Mouse (Mus musculus): ENCODE results near the gene Tuba1b. TPM values are rescaled to one million over a fixed set of nuclear protein-coding genes. Genes with fewer than 3 reads are reported as not detected.
"Not testable (repeated sequence)": the region's sequence is repeated elsewhere in the genome, so short reads cannot be mapped to it uniquely, and the experiment has no call there.

Tuba1b gene
- polyA plus RNA-seq, 2 experiments = 1,211 to 1,442 TPM

GRCm38 (mm10) chr15:98942081-98942480 lies 7.7 kb upstream of the Tuba1b start:
- ATAC-seq (ENCODE audit: insufficient read depth) (no peak), DNase-seq (ENCODE audit: low read depth in 3 of 3, low spot score in 3 of 3) (no peak)
- no peaks in the 10 kb centered on the region for H3K27me3 ChIP-seq (ENCODE audit: control insufficient read depth, insufficient read depth, low read length)
- H3K9ac ChIP-seq (replicated peaks) = no peak overlapping the region
- WGBS (ENCODE audit: insufficient replicate concordance) = 72% methylated on average over 4 of the region's 4 CpGs
- no peaks in the 10 kb centered on the region for H3K9me3 ChIP-seq (ENCODE audit: control insufficient read depth, low read length)
- no peaks in the 10 kb centered on the region for H3K4me1 ChIP-seq (replicated peaks; ENCODE audit: control insufficient read depth in 2 of 2, insufficient read depth in 2 of 2, low read length in 1 of 2)
- H3K4me3 ChIP-seq (ENCODE audit: insufficient read depth in 1 of 2, low read depth in 2 of 2, low read length in 2 of 2) = no peak overlapping the region
- no peak overlapping the region for H3K27ac ChIP-seq
- no peaks in the 10 kb centered on the region for H3K36me3 ChIP-seq (replicated peaks; ENCODE audit: control insufficient read depth, insufficient read depth, low read depth)
- TF ChIP-seq EP300 (IDR thresholded peaks at IDR 0.05; ENCODE audit: low read depth) = no peak
- no peak for TF ChIP-seq CTCF (IDR thresholded peaks at IDR 0.05; ENCODE audit: low read depth)
- no peak overlapping the region for H3K4me2 ChIP-seq (ENCODE audit: low read depth)

- 56% methylated on average over 2 of the region's 2 CpGs for WGBS (ENCODE audit: insufficient replicate concordance)
- DNase-seq (ENCODE audit: low read depth in 3 of 3, low spot score in 3 of 3) (no peak), ATAC-seq (ENCODE audit: insufficient read depth) (no peak)
- Histone ChIP-seq H3K27ac (no peak overlapping the region), H3K36me3 (replicated peaks; ENCODE audit: control insufficient read depth, insufficient read depth, low read depth) (no peaks in the 10 kb centered on the region), H3K4me1 (replicated peaks; ENCODE audit: control insufficient read depth in 2 of 2, insufficient read depth in 2 of 2, low read length in 1 of 2) (no peaks in the 10 kb centered on the region), H3K9ac (replicated peaks) (no peak overlapping the region), H3K9me3 (ENCODE audit: control insufficient read depth, low read length) (no peaks in the 10 kb centered on the region), H3K27me3 (ENCODE audit: control insufficient read depth, insufficient read depth, low read length) (no peaks in the 10 kb centered on the region), H3K4me3 (ENCODE audit: insufficient read depth in 1 of 2, low read depth in 2 of 2, low read length in 2 of 2) (no peak overlapping the region), H3K4me2 (ENCODE audit: low read depth) (no peak overlapping the region)
- TF ChIP-seq CTCF (IDR thresholded peaks at IDR 0.05; ENCODE audit: low read depth) (no peak), EP300 (IDR thresholded peaks at IDR 0.05; ENCODE audit: low read depth) (no peak)
Observed at GRCm38 (mm10) chr15:98941539-98941938, 7.2 kb upstream of the Tuba1b start.

GRCm38 (mm10) chr15:98940816-98941215 lies 6.5 kb upstream of the Tuba1b start:
- Histone ChIP-seq H3K4me3 (ENCODE audit: insufficient read depth in 1 of 2, low read depth in 2 of 2, low read length in 2 of 2) (no peak overlapping the region), H3K9ac (replicated peaks) (no peak overlapping the region), H3K4me2 (ENCODE audit: low read depth) (no peak overlapping the region), H3K4me1 (replicated peaks; ENCODE audit: control insufficient read depth in 2 of 2, insufficient read depth in 2 of 2, low read length in 1 of 2) (peaks cover 2% of the 10 kb centered on the region in 2 experiments; a peak in 3 of 4 replicates), H3K27me3 (ENCODE audit: control insufficient read depth, insufficient read depth, low read length) (no peaks in the 10 kb centered on the region), H3K9me3 (ENCODE audit: control insufficient read depth, low read length) (no peaks in the 10 kb centered on the region), H3K27ac (no peak overlapping the region), H3K36me3 (replicated peaks; ENCODE audit: control insufficient read depth, insufficient read depth, low read depth) (no peaks in the 10 kb centered on the region)
- 73% methylated on average over 10 of the region's 10 CpGs for WGBS (ENCODE audit: insufficient replicate concordance)
- ATAC-seq (ENCODE audit: insufficient read depth) (no peak), DNase-seq (ENCODE audit: low read depth in 3 of 3, low spot score in 3 of 3) (no peak)
- TF ChIP-seq EP300 (IDR thresholded peaks at IDR 0.05; ENCODE audit: low read depth) = no peak

- peaks cover 8 to 11% of the 10 kb centered on the region in 2 experiments for H3K4me1 ChIP-seq (replicated peaks; ENCODE audit: control insufficient read depth in 2 of 2, insufficient read depth in 2 of 2, low read length in 1 of 2)
- H3K4me2 ChIP-seq (ENCODE audit: low read depth) = peak overlapping the region; percentile 100
- WGBS (ENCODE audit: insufficient replicate concordance) = under 1% methylated on average over 35 of the region's 35 CpGs
- H3K27ac ChIP-seq = peak overlapping the region; percentile 80
- peaks cover 19% of the 10 kb centered on the region for H3K36me3 ChIP-seq (replicated peaks; ENCODE audit: control insufficient read depth, insufficient read depth, low read depth)
- ATAC-seq (ENCODE audit: insufficient read depth) (peak; percentile 74), DNase-seq (ENCODE audit: low read depth in 3 of 3, low spot score in 3 of 3) (peak; percentile 94 to 97 (median 94))
- H3K27me3 ChIP-seq (ENCODE audit: control insufficient read depth, insufficient read depth, low read length) = no peaks in the 10 kb centered on the region
- H3K9ac ChIP-seq (replicated peaks) = peak overlapping the region; percentile 77
- H3K9me3 ChIP-seq (ENCODE audit: control insufficient read depth, low read length) = no peaks in the 10 kb centered on the region
- TF ChIP-seq EP300 (IDR thresholded peaks at IDR 0.05; ENCODE audit: low read depth) (peak; percentile 51), CTCF (IDR thresholded peaks at IDR 0.05; ENCODE audit: low read depth) (no peak; the same call in 1 of the 2 replicates)
- peak overlapping the region; percentile 91 to 95 for H3K4me3 ChIP-seq (ENCODE audit: insufficient read depth in 1 of 2, low read depth in 2 of 2, low read length in 2 of 2)
Observed at GRCm38 (mm10) chr15:98933833-98934216, 540 bp downstream of the Tuba1b start.

- not testable (repeated sequence) for ATAC-seq (ENCODE audit: insufficient read depth); DNase-seq (ENCODE audit: low read depth in 3 of 3, low spot score in 3 of 3); H3K9me3 ChIP-seq (ENCODE audit: control insufficient read depth, low read length); H3K27me3 ChIP-seq (ENCODE audit: control insufficient read depth, insufficient read depth, low read length)
- peak overlapping the region; percentile 91 to 95 for H3K4me3 ChIP-seq (ENCODE audit: insufficient read depth in 1 of 2, low read depth in 2 of 2, low read length in 2 of 2)
- peaks cover 11 to 12% of the 10 kb centered on the region in 2 experiments for H3K4me1 ChIP-seq (replicated peaks; ENCODE audit: control insufficient read depth in 2 of 2, insufficient read depth in 2 of 2, low read length in 1 of 2)
- H3K4me2 ChIP-seq (ENCODE audit: low read depth) = peak overlapping the region; percentile 100
- peaks cover 19% of the 10 kb centered on the region for H3K36me3 ChIP-seq (replicated peaks; ENCODE audit: control insufficient read depth, insufficient read depth, low read depth)
- H3K27ac ChIP-seq = peak overlapping the region; percentile 80
- peak overlapping the region; percentile 77 for H3K9ac ChIP-seq (replicated peaks)
- WGBS (ENCODE audit: insufficient replicate concordance) = 8% methylated on average over 8 of the region's 9 CpGs
Observed at GRCm38 (mm10) chr15:98933004-98933671, 1.2 kb downstream of the Tuba1b start.
